Mouse (Mus musculus): ENCODE data around the gene Zfp605.

- TF ChIP-seq POLR2A (IDR thresholded peaks at IDR 0.05; ENCODE audit: borderline replicate concordance, insufficient read depth, low read length) = no peak
- TF ChIP-seq CTCF (IDR thresholded peaks at IDR 0.05; ENCODE audit: borderline replicate concordance, insufficient read depth, low read depth, low read length) = no peak
Observed at GRCm38 (mm10) chr5:110137816-110138215, 27.9 kb downstream of the Zfp605 start.

Data from cerebellum, adult 2 months (tissue).